Mouse (Mus musculus) Muller cell, postnatal 12 days (primary cell): Measurements from ENCODE around the gene Atp13a5.

Source experiments
- DNase-seq: peaks from one replicate; pipeline ENCODE4 v3.0.0-alpha.2; 2015; ENCODE audit errors: inconsistent ontology term

The Atp13a5 gene

GRCm38 (mm10) chr16:29378458-29378857 is at the start of gene Atp13a5:
Gene Atp13a5, minus strand, starts transcription at chr16:29378732.
- no peak for DNase-seq

GRCm38 (mm10) chr16:29414822-29415221 is 36.3 kb upstream of the Atp13a5 start:
- no peak for DNase-seq

GRCm38 (mm10) chr16:29407319-29407718 is 28.8 kb upstream of the Atp13a5 start:
- DNase-seq = no peak

DNA sequence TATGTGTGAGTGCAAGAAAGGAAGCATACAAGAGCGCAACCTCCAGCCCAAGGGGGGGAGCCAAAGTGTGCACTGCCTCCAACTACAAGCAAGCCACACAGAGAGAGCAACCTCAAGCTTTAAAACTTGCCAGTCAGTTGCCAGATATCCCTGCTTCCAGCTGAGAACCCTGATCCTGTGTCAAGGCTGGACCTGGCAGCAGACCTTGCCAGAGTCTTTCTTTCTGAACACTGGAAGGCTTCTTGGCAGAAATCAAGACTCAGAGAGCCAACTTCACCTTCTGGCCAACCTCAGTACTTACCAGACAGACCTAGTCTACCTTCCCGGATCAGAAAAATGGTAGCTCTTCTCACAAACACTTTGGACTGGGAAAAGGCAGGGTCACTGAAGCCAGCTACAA is 20.5 kb upstream of the Atp13a5 start:
- no peak for DNase-seq

- no peak for DNase-seq
Measured at GRCm38 (mm10) chr16:29384781-29385180, 6.2 kb upstream of the Atp13a5 start.

DNA sequence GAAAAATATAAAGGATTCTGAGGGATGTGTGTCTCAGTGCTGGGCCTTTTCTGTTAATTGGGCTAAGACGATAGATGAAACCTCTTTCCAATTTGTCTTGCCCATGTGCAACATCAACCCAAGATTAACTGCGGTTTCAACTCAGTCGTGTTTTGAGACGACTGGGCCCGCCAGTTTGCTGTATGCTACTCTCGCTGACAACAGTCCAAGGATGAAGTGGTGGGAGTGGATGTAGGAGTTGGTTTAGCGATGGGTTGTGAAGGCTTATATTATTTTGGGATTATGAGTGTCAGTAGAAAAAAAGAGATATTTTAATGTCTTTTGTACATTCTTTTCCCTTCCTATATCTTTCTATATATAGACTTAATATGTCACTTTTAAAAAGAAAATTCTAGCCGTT is 3.9 kb downstream of the Atp13a5 start:
- no peak for DNase-seq

- DNase-seq = no peak
Measured at GRCm38 (mm10) chr16:29331351-29332044, 47.0 kb downstream of the Atp13a5 start.

- DNase-seq = no peak
Measured at GRCm38 (mm10) chr16:29330948-29331347, 47.6 kb downstream of the Atp13a5 start.

- no peak for DNase-seq
Measured at GRCm38 (mm10) chr16:29329213-29329612, 49.3 kb downstream of the Atp13a5 start.

DNA sequence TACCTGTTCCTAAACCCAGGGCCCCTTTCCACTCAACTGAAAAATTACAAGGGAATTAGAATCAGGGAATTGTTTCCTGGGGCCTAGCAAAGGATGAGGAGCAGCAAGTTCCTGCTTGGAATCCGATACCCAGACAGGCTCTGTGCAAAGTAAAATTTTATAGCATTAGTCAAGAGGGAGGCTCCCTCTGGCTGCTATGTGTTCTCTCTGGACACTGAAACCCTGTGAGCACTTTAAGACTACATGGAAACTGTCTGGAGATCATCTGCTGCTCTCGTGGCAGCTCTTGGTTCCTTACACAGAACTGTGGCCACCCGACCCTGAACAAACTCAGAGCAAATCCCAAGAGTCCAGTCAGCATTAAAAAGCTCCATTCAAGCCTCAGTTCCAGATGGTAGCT is 50.6 kb downstream of the Atp13a5 start:
- no peak for DNase-seq

DNA sequence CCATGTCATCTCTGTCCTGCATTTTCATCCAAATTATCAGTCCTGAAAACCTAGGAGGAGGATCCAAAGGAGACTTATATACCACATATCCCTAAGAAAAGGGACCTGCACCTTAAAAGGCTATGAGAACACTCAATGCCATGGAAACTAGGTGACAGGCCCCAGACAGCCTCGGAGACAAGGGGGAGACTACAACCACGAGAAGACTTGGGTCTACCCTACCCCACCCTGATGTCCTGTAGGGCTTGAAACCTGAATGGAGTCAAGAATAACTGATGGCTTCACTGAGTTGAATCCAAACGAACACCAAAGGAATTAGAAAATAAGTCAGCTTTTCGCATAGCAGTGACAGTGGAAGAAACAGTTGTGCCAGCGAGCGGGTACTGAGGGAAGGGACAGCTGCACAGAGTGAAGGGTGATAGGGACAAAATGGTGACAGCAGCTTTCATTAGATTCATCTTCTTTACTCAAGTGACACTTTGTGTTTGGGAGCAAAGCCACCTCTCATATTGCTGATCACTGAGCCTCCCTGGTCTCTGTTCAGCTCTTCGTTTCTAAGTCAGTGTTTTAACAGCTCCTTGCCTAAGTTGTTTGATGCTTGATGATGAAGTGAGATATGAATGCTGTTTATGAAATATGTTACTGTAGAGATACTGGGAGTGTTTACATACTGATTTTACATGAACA is 53.2 kb downstream of the Atp13a5 start:
- no peak for DNase-seq

DNA sequence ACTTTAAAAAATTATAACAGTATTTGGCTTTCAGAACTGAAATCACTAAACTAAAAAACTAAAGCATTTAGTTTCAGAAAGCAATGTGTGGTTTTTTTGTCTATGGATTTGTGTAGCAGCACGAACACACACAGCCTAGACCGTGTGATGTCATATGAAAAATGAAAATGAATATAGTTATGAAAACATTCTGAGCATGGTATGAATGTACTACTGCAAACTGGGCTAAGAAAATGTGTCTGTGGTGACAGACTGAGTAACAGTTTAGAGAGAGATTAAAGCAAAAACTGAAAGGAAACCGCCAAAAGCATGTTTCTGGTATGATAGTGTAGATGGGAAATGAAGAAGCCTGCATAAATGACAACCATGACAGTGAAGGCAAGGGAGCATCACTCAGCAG is 57.8 kb downstream of the Atp13a5 start:
- DNase-seq = no peak

DNA sequence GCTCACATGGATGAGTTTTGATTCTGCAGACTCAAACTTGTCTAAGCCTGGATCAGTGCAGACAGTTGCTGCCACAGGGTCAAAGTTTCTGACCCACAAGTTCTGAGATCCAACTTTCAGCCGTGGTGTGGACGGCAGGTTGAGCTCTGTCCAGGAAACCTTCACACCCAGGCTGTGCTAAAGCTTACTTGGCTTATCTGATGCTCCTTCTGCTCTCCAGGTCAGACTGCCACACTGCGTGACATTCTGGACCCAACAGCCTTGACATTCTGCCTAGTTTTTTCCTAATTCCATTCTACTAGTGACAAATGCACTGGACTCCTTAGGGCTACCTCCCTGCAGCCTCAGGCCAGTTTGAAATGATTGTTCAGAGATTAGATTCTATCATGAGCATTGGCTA is 63.1 kb downstream of the Atp13a5 start:
- no peak for DNase-seq

- DNase-seq = no peak
Measured at GRCm38 (mm10) chr16:29314991-29315390, 63.5 kb downstream of the Atp13a5 start.

- peak; percentile 68 for DNase-seq
Measured at GRCm38 (mm10) chr16:29297555-29298021, 80.9 kb downstream of the Atp13a5 start.

- no peak for DNase-seq
Measured at GRCm38 (mm10) chr16:29280691-29281090, 97.8 kb downstream of the Atp13a5 start.

- DNase-seq = no peak
Measured at GRCm38 (mm10) chr16:29254325-29254724, 124.2 kb downstream of the Atp13a5 start.

DNA sequence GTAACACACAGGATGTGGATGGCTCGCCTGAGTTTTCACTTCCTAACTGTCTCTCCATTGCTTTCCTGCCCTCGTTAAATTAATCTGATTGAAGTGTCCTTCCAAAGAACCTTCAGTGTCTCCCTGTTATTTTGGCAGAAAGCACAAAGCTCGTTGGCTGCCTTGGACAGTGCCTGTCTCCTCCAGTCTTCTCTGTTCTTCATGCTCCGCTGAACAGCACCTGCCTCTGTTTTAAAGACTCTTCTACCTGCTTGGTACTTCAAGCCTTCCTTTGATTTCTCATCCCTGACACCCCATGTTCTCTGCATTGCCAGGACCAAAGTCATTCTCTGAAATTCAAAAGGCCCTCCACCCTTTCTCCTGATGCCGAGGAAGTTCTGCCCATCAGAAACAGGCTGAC is 142.6 kb downstream of the Atp13a5 start:
- DNase-seq = no peak

DNA sequence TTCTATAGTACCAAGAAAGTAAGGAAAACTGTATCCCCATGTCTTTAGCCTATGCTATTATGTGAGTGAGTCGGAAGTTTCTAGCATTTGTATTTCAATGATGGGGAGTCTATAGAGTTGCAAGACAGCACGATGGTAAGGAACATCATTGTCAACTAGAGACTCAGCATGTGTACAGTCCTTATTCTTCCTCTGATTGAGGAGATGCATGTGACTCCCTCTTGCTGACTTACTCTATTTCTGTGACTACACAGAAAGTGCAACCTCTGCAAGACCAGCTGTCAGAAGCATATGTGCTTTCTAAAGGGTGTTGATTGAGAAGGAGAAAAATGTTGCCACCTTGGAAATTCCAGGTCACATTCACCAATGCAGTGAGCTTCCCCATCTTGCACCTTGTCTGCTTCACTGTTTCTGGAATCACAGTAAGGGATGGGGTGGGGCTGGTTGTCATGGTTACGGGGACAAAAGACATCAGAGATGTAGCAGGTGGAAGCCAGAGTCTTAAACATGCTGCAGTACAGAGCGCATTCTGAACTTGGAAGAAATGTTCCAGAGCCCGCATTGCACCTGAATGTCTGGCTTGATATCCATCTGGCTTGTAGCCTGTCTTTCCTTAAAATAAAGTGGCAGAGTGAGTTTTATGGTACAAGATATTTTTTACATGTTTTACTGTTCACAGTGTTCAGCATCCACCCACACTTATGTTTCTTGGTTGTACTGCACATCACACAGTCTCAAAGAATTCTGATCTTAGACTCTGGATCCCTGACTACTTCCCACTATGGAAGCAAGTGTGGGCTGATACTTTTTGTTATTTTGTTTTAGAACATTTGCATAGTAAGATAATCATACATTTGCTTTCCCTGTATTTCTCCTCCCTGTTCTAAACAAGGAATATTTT is 161.9 kb downstream of the Atp13a5 start:
- no peak for DNase-seq

DNA sequence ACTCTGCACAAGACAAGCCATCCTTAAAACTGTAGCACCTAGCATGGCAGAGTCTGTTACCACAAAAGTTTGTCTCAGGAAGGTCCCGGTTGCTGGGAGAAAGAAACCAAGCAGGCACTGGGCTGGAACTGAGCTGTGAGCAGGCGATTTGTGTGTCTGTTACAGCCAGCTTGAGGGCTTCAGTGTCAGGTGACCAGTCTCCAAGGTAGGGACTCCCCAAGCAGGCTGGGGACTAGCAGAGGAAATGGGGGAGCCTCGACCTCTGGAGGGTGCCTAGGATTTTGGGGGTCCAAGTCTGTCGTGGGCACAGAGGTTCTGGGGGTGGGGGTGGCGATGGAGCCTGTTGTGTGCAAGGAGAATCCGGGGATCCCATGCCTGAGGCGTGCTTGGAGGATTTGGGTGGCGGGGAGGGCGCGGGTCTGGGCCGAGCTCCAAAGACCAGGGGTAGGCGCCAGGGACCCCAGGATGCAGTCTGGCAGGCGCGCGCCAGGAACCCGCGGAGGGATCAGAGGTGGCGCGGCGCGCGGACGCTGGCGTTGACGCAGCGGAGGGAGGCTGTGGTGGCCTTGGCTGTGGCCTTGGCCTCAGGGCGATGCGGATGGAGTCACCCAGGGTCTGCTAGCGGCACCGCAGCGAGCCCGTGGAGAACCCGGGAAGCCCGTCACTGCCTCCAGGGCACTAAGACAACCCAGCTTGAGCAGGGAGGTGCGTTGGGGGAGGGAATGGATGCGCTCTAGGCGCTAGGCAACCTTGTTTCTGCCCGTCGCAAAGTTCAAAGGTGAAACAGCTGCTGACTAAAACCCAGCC is 168.7 kb downstream of the Atp13a5 start, which contains the start of gene Hrasls:
Hrasls (plus strand) TSS at position 91 of the 807 bp plus-strand sequence.
- DNase-seq = peak; percentile 63

- DNase-seq = peak; percentile 72
Measured at GRCm38 (mm10) chr16:29208841-29209240, 169.7 kb downstream of the Atp13a5 start.
